Mouse (Mus musculus) leukemia stem cell, adult 10-12 weeks (primary cell): Measurements from ENCODE around the gene Cep72. TPM values are rescaled to one million over a fixed set of nuclear protein-coding genes. Genes with fewer than 3 reads are reported as not detected.

ENCODE experiments used
- polyA plus RNA-seq: library from polyadenylated mRNA; stranded (reverse); fragments of >175 nt; gene quantifications from 2 replicates; pipeline ENCODE4 v1.2.3, GENCODE M21; 2012; ENCODE audit warnings: low replicate concordance

The Cep72 gene
- 0.21 and 4.7 TPM in 2 replicates for polyA plus RNA-seq

DNA sequence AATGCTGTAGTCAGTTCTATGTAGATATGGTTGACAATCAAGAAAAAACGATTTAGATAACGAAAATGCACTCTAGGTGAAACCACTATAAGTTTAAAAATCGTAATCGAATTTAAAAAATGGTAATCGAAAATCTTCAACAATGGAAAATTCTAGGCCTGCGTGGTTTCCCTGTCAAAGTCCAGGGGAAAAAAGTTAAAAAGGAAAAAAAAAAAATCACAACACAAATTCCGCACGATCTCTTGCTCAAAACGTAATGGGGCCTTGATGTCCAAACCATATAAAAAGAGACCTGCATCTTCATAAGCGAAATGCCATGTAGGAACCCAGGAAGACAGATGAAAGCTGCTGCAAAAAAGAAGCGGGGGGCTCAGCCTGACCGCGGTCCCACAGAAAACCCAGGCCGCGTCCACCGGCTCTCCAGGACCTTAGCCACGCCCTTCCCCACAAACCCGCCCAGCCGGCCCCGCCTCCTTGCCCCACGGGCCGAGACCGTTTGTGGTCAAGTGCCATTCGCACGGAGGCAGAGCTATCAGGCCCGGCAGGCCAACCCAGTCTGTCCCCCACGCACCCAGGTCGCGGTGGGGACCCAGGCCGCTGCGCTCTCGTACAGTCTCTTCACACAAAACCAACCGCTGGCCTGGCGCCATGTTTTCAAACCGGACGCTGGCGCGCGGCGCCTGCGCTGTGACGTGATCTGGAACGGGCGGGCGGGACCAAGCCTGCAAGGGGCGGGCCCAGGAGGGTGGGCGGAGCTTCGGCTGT, at the start of gene Cep72:
Gene Cep72, minus strand, starts transcription at position 687 of the 765 bp plus-strand sequence.

GRCm38 (mm10) chr13:74008948-74009718, 53.0 kb downstream of the Cep72 start, which contains the start of gene Tppp:
Gene Tppp, plus strand, starts transcription at chr13:74009407.

Other genes starting within 250 kb of the Cep72 start
- 0.18 TPM in 1 of 2 replicates, not detected in the other for gene Nkd2, start 214.7 kb downstream of the Cep72 start, polyA plus RNA-seq
- 1.2 and 2.6 TPM in 2 replicates for gene Trip13, start 124.5 kb downstream of the Cep72 start, polyA plus RNA-seq
- gene Brd9, start 124.5 kb downstream of the Cep72 start, polyA plus RNA-seq, result 19.2 and 21.4 TPM in 2 replicates
- gene Zdhhc11, start 98.4 kb downstream of the Cep72 start, polyA plus RNA-seq, result not detected in 2 replicates
- gene Tppp, start 52.9 kb downstream of the Cep72 start, polyA plus RNA-seq, result 0.08 and 0.15 TPM in 2 replicates
- 0.16 TPM in 1 of 2 replicates, not detected in the other for gene Slc9a3, start 59.2 kb upstream of the Cep72 start, polyA plus RNA-seq
- gene Exoc3, start 146.4 kb upstream of the Cep72 start, polyA plus RNA-seq, result 2.5 and 20.3 TPM in 2 replicates
- gene Ahrr, start 230.0 kb upstream of the Cep72 start, polyA plus RNA-seq, result not detected in 2 replicates